17 mouse cellular contexts compared by ENCODE assay signal in genomic region chr13:21865503-21865902, GRCm38 (mm10). TPM values are rescaled to one million over a fixed set of nuclear protein-coding genes. Genes with fewer than 3 reads are reported as not detected.
DNase-seq lines count a peak whose midpoint lies in the region; TF ChIP-seq lines count a peak whose summit lies in the region.
"Not testable (repeated sequence)": the region's sequence is repeated elsewhere in the genome, so short reads cannot be mapped to it uniquely, and the experiment has no call there.
"Had no signal": no experiment of that assay in that cellular context is flagged by ENCODE, and none has a peak within 500 bp of the region (broad histone marks: within the 10 kb centered on the region; RNA-seq: fewer than 3 reads in every experiment).

No protein-coding gene starts in this region.

- H3K27ac ChIP-seq in ES-Bruce4 (ENCODE audit: insufficient read depth, low read length) (peak overlapping the region; percentile 86), ES-E14 (ENCODE audit: insufficient read depth, low read depth, low read length, poor library complexity, severe bottlenecking) (peak overlapping the region; percentile 99)

- not testable (repeated sequence) for TF ChIP-seq POLR2A in ES-Bruce4 (IDR thresholded peaks at IDR 0.05; ENCODE audit: insufficient read depth, low read length)

- not testable (repeated sequence) for H3K9me3 ChIP-seq in E14TG2a.4 (ENCODE audit: low read length); ES-Bruce4 (replicated peaks; ENCODE audit: control insufficient read depth, insufficient read depth, low read length, poor library complexity, severe bottlenecking); ES-E14 (ENCODE audit: control insufficient read depth, insufficient read depth, low read depth, low read length)

- not testable (repeated sequence) for H3K27me3 ChIP-seq in E14TG2a.4 (ENCODE audit: insufficient read depth, low read length); ES-Bruce4 (ENCODE audit: control insufficient read depth, insufficient read depth, low read length, poor library complexity, severe bottlenecking)

- peak overlapping the region; percentile 61 for H3K4me3 ChIP-seq in E14TG2a.4 (replicated peaks; ENCODE audit: low read length)
- H3K4me3 ChIP-seq in ES-Bruce4 (ENCODE audit: low read depth, low read length): not testable (repeated sequence)
- peak overlapping the region in 1 of 2 experiments; percentile 30; a peak in 1 of 4 replicates for H3K4me3 ChIP-seq in ES-E14 (ENCODE audit: insufficient read depth in 1 of 2, low read depth in 1 of 2, low read length in 2 of 2, poor library complexity in 1 of 2, severe bottlenecking in 1 of 2)

- TF ChIP-seq CTCF in E14TG2a.4 (conservative IDR thresholded peaks at IDR 0.05; ENCODE audit: low read length); ES-Bruce4 (IDR thresholded peaks at IDR 0.05; ENCODE audit: low read depth, low read length): not testable (repeated sequence)

- H3K36me3 ChIP-seq in E14TG2a.4 (ENCODE audit: insufficient read depth, low read length); ES-Bruce4 (ENCODE audit: control insufficient read depth, insufficient read depth, low read length, poor library complexity, severe bottlenecking); ES-E14 (ENCODE audit: control insufficient read depth, insufficient read depth, low read length, poor library complexity, severe bottlenecking): not testable (repeated sequence)

- not testable (repeated sequence) for H3K9ac ChIP-seq in ES-Bruce4 (ENCODE audit: low read depth, poor library complexity, severe bottlenecking)
- peak overlapping the region; percentile 47; the same call in 1 of the 2 replicates for H3K9ac ChIP-seq in ES-E14 (ENCODE audit: insufficient read depth, low read depth, low read length, poor library complexity, severe bottlenecking)

- TF ChIP-seq EP300 in ES-Bruce4 (IDR thresholded peaks at IDR 0.05; ENCODE audit: insufficient read depth, low read depth, low read length): not testable (repeated sequence)

- in situ Hi-C loops in ES-E14 (cut with MboI; ENCODE audit: low sequenced_read_pairs in 2 of 2, unreplicated experiment in 2 of 2): loop anchor here in 1 of 2 experiments (25.0 kb wide), 1 partner anchor 1547 kb away; the partner anchor contains the start of gene Abt1

- H3K4me1 ChIP-seq in E14TG2a.4 (replicated peaks; ENCODE audit: low read depth, low read length): peaks cover 61% of the 10 kb centered on the region
- not testable (repeated sequence) for H3K4me1 ChIP-seq in ES-Bruce4 (ENCODE audit: control insufficient read depth, insufficient read depth, low read length)
- H3K4me1 ChIP-seq in ES-E14 (ENCODE audit: control insufficient read depth in 2 of 2, insufficient read depth in 2 of 2, low read length in 2 of 2, poor library complexity in 1 of 2): peaks cover 10 to 14% of the 10 kb centered on the region in 2 experiments

- DNase-seq in ES-CJ7 (ENCODE audit: low read depth, low spot score) (peak; percentile 72), R1 (ENCODE audit: low read depth, low spot score) (peak; percentile 79), ZHBTc4 (ENCODE audit: low read depth, low spot score) (peak; percentile 85)
- not testable (repeated sequence) for DNase-seq in ES-E14 (ENCODE audit: low read depth, low spot score)

RNA-seq across cellular contexts. Expression of gene Hist1h2br, which starts 32.0 kb away (rescaled TPM):
- 18.1 and 27.4 TPM in 2 replicates for polyA plus RNA-seq in ES-Bruce4 (2011; ENCODE audit: insufficient read depth, insufficient read length, low read depth, missing spikeins)
- total RNA-seq in ES-E14 (2012; rRNA removed): 1,712 and 2,111 TPM in 2 replicates

RNA-seq across cellular contexts. Expression of gene Hist1h2ap, which starts 32.2 kb away (rescaled TPM):
- 47.5 and 51.1 TPM in 2 replicates for polyA plus RNA-seq in ES-Bruce4 (2011; ENCODE audit: insufficient read depth, insufficient read length, low read depth, missing spikeins)
- 3,404 and 3,578 TPM in 2 replicates for total RNA-seq in ES-E14 (2012; rRNA removed)

RNA-seq across cellular contexts. Expression of gene Hist1h4n, which starts 33.5 kb away (rescaled TPM):
- polyA plus RNA-seq in ES-Bruce4 (2011; ENCODE audit: insufficient read depth, insufficient read length, low read depth, missing spikeins): 16.5 and 26.2 TPM in 2 replicates
- 2,365 and 3,405 TPM in 2 replicates for total RNA-seq in ES-E14 (2012; rRNA removed)
- polyA plus RNA-seq: Patski had no signal

RNA-seq across cellular contexts. Expression of gene Hist1h4m, which starts 54.0 kb away (rescaled TPM):
- polyA plus RNA-seq in ES-Bruce4 (2011; ENCODE audit: insufficient read depth, insufficient read length, low read depth, missing spikeins): 12.0 and 17.7 TPM in 2 replicates
- 9.8 and 22.8 TPM in 2 replicates for total RNA-seq in ES-E14 (2012; rRNA removed)
- polyA plus RNA-seq: brain, embryonic 14.5 days; C2C12; cerebellum, adult 2 months; G1E had no signal

RNA-seq across cellular contexts. Expression of gene Hist1h2ao, which starts 55.2 kb away (rescaled TPM):
- not detected in 2 replicates for polyA plus RNA-seq in ES-Bruce4 (2011; ENCODE audit: insufficient read depth, insufficient read length, low read depth, missing spikeins)
- total RNA-seq in ES-E14 (2012; rRNA removed): 669 TPM in 1 of 2 replicates, not detected in the other
- total RNA-seq: adrenal gland, postnatal 10 days; adrenal gland, postnatal 14 days; CH12.LX; MEL had no signal
- polyA plus RNA-seq: adrenal gland, adult 2 months; brain, embryonic 14.5 days; C2C12; CD4-positive, CD25-positive, alpha-beta regulatory T cell, adult 4 months; cerebellum, adult 2 months; Patski had no signal
